Mouse (Mus musculus) midbrain, embryonic 14.5 days (tissue): Measurements from ENCODE around the gene Lrrn4cl. TPM values are rescaled to one million over a fixed set of nuclear protein-coding genes. Genes with fewer than 3 reads are reported as not detected.
A peak's percentile ranks its signal among the peaks of the same experiment; 100 is the strongest.

Source experiments
- ATAC-seq: fragments of 200-750 bp; cut with Nextera tagmentation; 2 replicates; pipeline ENCODE4 v1.8.0; 2017; ENCODE audit warnings: moderate number of reproducible peaks, moderate library complexity; ENCODE audit not compliant: low FRiP score, low TSS enrichment
- DNase-seq: peaks from one replicate; pipeline ENCODE4 v3.0.0-alpha.2; 2015
- H3K27ac ChIP-seq: fragments of 300-500 bp; sonication (generic); replicated peaks from 2 replicates; pipeline ENCODE4 v1.5.1; 2014; ENCODE audit warnings: mild to moderate bottlenecking, low read depth, low read length, moderate library complexity
- H3K27me3 ChIP-seq: fragments of 300-500 bp; sonication (generic); 2 replicates; pipeline ENCODE4 v1.6.1; 2014; ENCODE audit warnings: low read length, control low read depth, mixed read lengths; ENCODE audit not compliant: control insufficient read depth, insufficient read depth
- H3K36me3 ChIP-seq: fragments of 300-500 bp; sonication (generic); 2 replicates; pipeline ENCODE4 v1.6.1; 2014; ENCODE audit warnings: low read length, control low read depth; ENCODE audit not compliant: control insufficient read depth, insufficient read depth
- H3K4me1 ChIP-seq: fragments of 300-500 bp; sonication (generic); 2 replicates; pipeline ENCODE4 v1.6.1; 2014; ENCODE audit warnings: mild to moderate bottlenecking, antibody characterized with exemption, low read length, control low read depth; ENCODE audit not compliant: control insufficient read depth, insufficient read depth
- H3K4me2 ChIP-seq: fragments of 300-500 bp; sonication (generic); 2 replicates; pipeline ENCODE4 v1.6.1; 2014; ENCODE audit warnings: mild to moderate bottlenecking, low read length, moderate library complexity
- H3K4me3 ChIP-seq: fragments of 300-500 bp; sonication (generic); replicated peaks from 2 replicates; pipeline ENCODE4 v1.5.1; 2014; ENCODE audit warnings: low read depth, low read length
- H3K9ac ChIP-seq: fragments of 300-500 bp; sonication (generic); replicated peaks from 2 replicates; pipeline ENCODE4 v1.6.1; 2014; ENCODE audit warnings: mild to moderate bottlenecking, low read length, moderate library complexity
- H3K9me3 ChIP-seq: fragments of 300-500 bp; sonication (generic); 2 replicates; pipeline ENCODE4 v1.6.1; 2016; ENCODE audit warnings: low read length, control low read depth, mixed read lengths; ENCODE audit not compliant: control insufficient read depth
- WGBS: fragments of 180-500 bp; shearing (Covaris S2); extraction: QIAGEN DNeasy Blood & Tissue Kit; methylation state at CpG from one replicate; pipeline ENCODE4 v1.1.7; 2014; 5-methylcytosine and 5-hydroxymethylcytosine counted together
- polyA plus RNA-seq: library from polyadenylated mRNA; unstranded; fragments of >200 nt; fragmentation: Nextera tagmentation; extraction: Ambion mirVana; gene quantifications from 2 replicates; pipeline ENCODE4 v1.2.1, GENCODE M21; 2014

Gene Lrrn4cl
- polyA plus RNA-seq, 1 experiment from 2014 or later: 0.28 TPM

DNA sequence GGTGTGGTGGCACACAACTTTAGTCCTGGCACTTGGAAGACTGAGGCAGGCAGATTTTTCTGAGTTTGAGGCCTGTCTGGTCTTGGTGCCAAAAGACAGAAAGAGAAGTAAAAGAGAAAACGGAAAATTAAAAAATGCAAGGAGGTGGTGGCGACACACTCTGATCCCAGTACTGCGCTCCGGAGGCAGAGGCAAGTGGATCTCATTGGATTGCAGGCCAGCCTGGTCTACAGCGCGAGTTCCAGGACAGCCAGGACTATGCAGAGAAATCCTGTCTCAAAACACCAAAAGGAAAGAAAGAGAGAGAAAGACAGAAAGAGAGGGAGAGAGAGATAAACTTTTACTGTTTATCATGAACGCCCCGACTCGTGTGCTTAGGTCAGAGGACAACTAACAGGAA lies 20.3 kb downstream of the Lrrn4cl start:
- Histone ChIP-seq H3K27ac (peak overlapping the region; percentile 71), H3K36me3 (peaks cover 25% of the 10 kb centered on the region), H3K4me3 (peak overlapping the region; percentile 95), H3K27me3 (no peaks in the 10 kb centered on the region), H3K4me2 (peak overlapping the region; percentile 84), H3K9me3 (no peaks in the 10 kb centered on the region), H3K4me1 (peaks cover 8% of the 10 kb centered on the region), H3K9ac (peak overlapping the region; percentile 93)
- WGBS: 61% methylated on average over 9 of the region's 9 CpGs
- no peak for DNase-seq
- ATAC-seq: peak; percentile 38; the same call in 1 of the 2 replicates

DNA sequence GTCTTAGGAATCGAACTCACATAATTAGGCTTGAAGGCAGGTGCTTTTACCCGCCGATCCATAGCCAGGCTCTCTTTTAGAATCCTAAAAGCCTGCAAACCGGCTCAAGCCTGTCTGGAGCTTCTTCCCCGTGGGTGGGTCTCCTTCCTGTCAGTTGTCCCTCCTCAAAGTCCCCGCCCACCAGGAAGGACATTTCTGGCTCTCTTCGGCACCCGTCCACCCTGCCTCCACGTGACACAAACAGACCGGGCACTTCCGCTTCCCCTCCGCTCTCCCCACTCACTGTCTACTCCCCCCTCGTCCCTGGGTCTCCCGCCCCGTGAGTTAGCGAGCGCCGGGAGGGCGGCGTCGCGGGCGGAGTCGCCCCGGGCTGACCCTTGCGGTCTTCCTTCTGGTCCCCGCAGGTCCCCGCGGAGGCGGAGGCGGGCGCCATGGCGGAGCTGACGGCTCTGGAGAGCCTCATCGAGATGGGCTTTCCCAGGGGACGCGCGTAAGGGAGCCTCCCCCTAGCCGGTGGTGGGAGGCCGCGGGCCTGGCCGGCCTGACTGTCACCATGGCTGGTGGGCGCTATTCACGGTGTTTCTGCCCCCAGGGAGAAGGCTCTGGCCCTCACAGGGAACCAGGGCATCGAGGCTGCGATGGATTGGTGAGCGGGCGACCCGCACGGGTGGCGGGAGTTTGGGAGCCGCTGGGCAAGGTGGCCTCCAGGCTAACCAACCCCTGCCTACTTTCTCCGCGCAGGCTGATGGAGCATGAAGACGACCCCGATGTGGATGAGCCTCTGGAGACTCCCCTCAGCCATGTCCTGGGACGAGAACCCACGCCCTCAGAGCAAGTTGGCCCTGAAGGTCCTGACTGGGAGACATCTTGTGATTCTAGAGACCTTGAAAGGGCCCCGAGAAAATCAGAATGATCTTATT lies 21.0 kb downstream of the Lrrn4cl start, which contains the start of gene Ubxn1:
Gene Ubxn1, plus strand, starts transcription at position 230 of the 920 bp plus-strand sequence.
- H3K36me3 ChIP-seq: peaks cover 32% of the 10 kb centered on the region
- H3K4me1 ChIP-seq: peaks cover 8% of the 10 kb centered on the region
- no peaks in the 10 kb centered on the region for H3K9me3 ChIP-seq
- H3K27me3 ChIP-seq: no peaks in the 10 kb centered on the region
- WGBS: under 1% methylated on average over 59 of the region's 59 CpGs
- peak; percentile 96 for DNase-seq
- peak within 1 kb of the TSS; percentile 95 for H3K4me3 ChIP-seq
- peak within 1 kb of the TSS; percentile 84 for H3K4me2 ChIP-seq
- ATAC-seq: peak; percentile 97
- peak within 1 kb of the TSS; percentile 93 for H3K9ac ChIP-seq
- H3K27ac ChIP-seq: peak within 1 kb of the TSS; percentile 77

DNA sequence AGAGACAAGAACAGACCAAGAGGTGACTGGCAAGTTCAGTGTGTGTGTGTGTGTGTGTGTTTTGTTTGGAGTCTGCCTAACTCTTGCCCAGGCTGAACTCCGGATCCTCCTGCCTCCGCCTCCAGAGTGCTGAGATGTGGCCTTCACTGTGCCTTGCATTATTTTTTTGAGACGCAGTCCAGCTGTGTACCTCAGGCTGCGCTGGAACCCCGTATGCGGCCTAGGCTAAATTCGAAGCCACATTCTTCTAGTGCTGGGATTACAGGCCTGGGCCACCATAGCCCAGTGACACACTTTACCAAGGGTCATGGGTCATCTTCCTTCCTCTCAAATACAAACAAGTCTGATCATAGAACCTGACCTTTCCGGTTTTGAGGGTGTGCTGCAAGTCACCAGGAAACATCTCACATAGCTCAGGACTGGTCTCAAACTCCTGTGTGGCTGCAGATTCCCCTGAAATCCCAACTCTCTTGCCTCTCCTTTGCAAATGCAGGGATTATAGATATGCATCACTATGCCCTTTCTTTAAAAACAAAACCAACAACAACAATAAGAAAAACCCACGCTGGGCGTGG lies 21.8 kb downstream of the Lrrn4cl start:
- Histone ChIP-seq H3K4me1 (peaks cover 8% of the 10 kb centered on the region), H3K36me3 (peaks cover 39% of the 10 kb centered on the region), H3K27ac (peak overlapping the region; percentile 77), H3K27me3 (no peaks in the 10 kb centered on the region), H3K9me3 (no peaks in the 10 kb centered on the region), H3K9ac (peak overlapping the region; percentile 93), H3K4me2 (peak overlapping the region; percentile 84), H3K4me3 (peak overlapping the region; percentile 95)
- DNase-seq: no peak
- 79% methylated on average over 10 of the region's 10 CpGs for WGBS
- ATAC-seq: no peak

DNA sequence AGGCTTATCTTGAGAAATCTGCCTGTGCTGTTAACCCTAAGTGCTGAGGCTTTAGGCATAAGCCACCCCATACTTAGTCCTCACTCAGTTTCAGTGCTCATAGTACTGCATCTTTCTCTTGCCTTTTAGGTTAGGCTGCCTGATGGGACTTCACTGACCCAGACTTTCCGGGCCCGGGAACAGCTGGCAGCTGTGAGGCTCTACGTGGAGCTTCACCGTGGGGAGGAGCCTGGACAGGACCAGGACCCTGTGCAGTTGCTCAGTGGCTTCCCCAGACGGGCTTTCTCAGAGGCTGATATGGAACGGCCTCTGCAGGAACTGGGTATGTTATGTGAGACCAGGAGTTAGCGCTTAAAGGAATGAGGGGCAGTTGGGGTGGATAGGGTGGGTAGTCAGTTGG lies 24.5 kb downstream of the Lrrn4cl start:
- no peak overlapping the region for H3K4me2 ChIP-seq
- H3K27me3 ChIP-seq: no peaks in the 10 kb centered on the region
- H3K36me3 ChIP-seq: peaks cover 52% of the 10 kb centered on the region
- peaks cover 13% of the 10 kb centered on the region for H3K4me1 ChIP-seq
- ATAC-seq (no peak), DNase-seq (no peak)
- no peaks in the 10 kb centered on the region for H3K9me3 ChIP-seq
- no peak overlapping the region for H3K27ac ChIP-seq
- 98% methylated on average over 7 of the region's 7 CpGs for WGBS
- no peak overlapping the region for H3K4me3 ChIP-seq
- H3K9ac ChIP-seq: no peak overlapping the region

DNA sequence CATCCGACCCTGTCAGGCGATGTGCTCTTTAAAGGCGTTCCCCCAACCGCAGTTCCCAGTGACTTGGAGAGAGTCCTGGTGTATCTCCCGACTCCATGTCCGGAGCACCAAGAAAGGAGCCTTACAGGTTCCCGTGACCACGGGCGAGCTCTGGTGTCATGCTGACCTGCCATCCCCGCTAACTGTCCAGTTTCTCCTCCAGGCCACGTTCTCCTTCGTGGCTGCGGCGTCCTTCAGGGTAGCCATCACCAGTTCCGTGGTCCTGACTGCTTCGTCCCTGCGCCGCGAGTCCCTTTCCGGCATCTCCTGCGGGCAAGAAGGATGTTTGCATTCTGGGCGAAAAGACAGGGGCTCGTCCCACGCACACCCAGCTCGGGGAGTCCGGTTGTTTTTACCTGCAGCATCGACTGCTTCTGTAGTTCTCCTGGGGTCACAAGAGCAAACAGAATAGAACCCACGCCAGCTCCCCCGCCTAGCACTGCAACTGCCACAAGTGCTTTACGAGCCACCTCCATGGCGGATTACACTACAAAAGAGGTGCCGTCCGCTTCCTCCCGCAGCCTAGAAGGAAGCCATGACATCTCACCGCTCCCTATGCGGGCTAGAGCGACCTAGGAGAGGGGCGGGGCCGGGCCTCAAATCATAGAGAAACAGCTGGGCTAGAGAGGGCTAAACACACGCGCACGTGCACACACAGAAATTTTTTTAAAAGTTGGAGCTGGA lies 29.9 kb downstream of the Lrrn4cl start, which contains the start of gene Uqcc3:
Gene Uqcc3, minus strand, starts transcription at position 613 of the 723 bp plus-strand sequence.
- no peaks in the 10 kb centered on the region for H3K9me3 ChIP-seq
- WGBS: under 1% methylated on average over 42 of the region's 42 CpGs
- peaks cover 30% of the 10 kb centered on the region for H3K36me3 ChIP-seq
- H3K4me3 ChIP-seq: peak within 1 kb of the TSS; percentile 72
- peaks cover 10% of the 10 kb centered on the region; the same call in 1 of the 2 replicates for H3K4me1 ChIP-seq
- ATAC-seq: peak; percentile 96
- no peaks in the 10 kb centered on the region for H3K27me3 ChIP-seq
- peak within 1 kb of the TSS; percentile 87 for H3K27ac ChIP-seq
- peak within 1 kb of the TSS; percentile 91 for H3K4me2 ChIP-seq
- peak; percentile 92 for DNase-seq
- peak within 1 kb of the TSS; percentile 88 for H3K9ac ChIP-seq

DNA sequence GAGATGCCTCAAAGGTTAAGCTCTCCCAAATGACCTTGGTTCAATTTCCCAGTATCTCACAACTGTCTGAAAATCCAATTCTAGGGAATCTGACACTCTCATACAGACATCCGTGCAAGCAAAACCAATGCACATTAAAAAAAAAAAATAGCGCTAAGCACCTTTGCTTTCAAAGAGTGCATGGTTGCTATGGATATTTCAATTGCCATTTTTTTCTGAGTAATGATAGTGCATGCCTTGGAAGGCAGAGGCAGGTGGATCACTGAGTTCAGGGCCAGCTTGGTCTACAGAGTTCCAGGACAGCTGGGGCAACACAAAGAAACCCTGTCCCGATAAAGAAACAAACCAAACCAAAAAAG lies 30.4 kb downstream of the Lrrn4cl start:
- no peak for ATAC-seq
- peak overlapping the region; percentile 87; the same call in 1 of the 2 replicates for H3K27ac ChIP-seq
- H3K27me3 ChIP-seq: no peaks in the 10 kb centered on the region
- peak overlapping the region; percentile 88; the same call in 1 of the 2 replicates for H3K9ac ChIP-seq
- WGBS: 12% methylated on average over 3 of the region's 3 CpGs
- H3K36me3 ChIP-seq: peaks cover 24% of the 10 kb centered on the region
- H3K4me3 ChIP-seq: peak overlapping the region; percentile 72
- no peak for DNase-seq
- H3K9me3 ChIP-seq: no peaks in the 10 kb centered on the region
- H3K4me2 ChIP-seq: peak overlapping the region; percentile 91
- peaks cover 10% of the 10 kb centered on the region; the same call in 1 of the 2 replicates for H3K4me1 ChIP-seq

DNA sequence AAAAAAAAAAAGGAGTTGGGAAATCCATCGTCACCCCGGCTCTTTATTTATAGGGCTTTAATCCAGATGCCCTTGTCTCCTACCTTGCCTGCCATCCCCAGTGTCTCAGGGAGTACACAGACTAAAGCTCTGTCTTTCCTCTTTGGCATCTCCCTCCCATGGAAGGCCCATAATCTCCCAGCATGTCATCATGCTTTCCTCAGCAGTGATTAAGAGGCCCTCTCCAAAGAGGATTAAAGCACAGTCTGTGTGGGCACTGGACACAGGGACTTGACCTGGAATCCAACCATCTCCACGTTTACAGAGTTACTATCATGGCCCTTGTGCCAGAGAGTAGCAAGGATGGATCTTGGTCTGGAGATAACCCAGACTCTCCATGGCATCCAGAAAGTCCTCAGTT lies 33.0 kb downstream of the Lrrn4cl start, which contains the start of the genes Lbhd1 and Gm49403:
Gene Lbhd1, plus strand, starts transcription at position 117 of the 400 bp plus-strand sequence.
Gene Gm49403, plus strand, starts transcription at position 315 of the 400 bp plus-strand sequence.
- peaks cover 18% of the 10 kb centered on the region for H3K4me1 ChIP-seq
- H3K9ac ChIP-seq: no peak within 1 kb of the TSS
- 65% methylated on average over 3 of the region's 3 CpGs for WGBS
- H3K36me3 ChIP-seq: peaks cover 4% of the 10 kb centered on the region; the same call in 1 of the 2 replicates
- no peaks in the 10 kb centered on the region for H3K27me3 ChIP-seq
- no peak for ATAC-seq
- no peaks in the 10 kb centered on the region for H3K9me3 ChIP-seq
- no peak for DNase-seq
- H3K4me2 ChIP-seq: no peak within 1 kb of the TSS
- no peak within 1 kb of the TSS for H3K4me3 ChIP-seq
- H3K27ac ChIP-seq: no peak within 1 kb of the TSS

DNA sequence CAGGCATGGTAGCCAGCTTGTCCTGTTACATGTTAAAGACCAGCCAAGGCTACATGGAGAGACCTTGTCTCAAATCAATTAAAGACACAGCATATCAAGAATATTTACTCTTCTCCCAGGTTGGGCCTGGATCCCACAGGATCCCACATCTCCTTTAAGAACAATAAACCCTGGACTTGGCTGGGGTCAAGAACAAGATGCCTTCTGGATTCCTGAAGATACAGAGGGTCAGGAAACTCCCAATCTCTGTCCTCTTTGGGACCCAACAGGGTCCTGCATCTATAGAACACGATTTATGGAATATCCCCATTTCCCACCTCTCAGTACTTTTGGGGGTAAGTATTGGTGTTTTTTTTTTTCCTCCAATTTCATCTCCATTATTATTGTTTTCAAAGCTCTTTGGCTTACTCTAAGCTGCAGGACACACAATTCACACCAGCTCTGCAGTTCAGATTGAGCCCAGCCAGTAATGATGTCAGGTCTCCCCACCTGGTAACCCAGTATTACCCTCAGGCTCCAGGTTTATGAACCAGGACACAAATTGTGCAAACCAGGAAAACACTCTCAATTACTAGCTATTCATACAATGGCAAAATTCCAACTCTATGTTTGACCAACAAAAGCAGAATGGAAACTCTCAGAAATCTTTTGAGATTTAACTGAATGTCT lies 36.5 kb downstream of the Lrrn4cl start:
- no peak overlapping the region for H3K9ac ChIP-seq
- H3K4me2 ChIP-seq: no peak overlapping the region
- WGBS: 54% methylated on average over 1 of the region's 1 CpGs
- H3K4me3 ChIP-seq: no peak overlapping the region
- H3K27me3 ChIP-seq: no peaks in the 10 kb centered on the region
- no peaks in the 10 kb centered on the region for H3K9me3 ChIP-seq
- DNase-seq: no peak
- ATAC-seq: no peak
- H3K27ac ChIP-seq: no peak overlapping the region
- H3K36me3 ChIP-seq: peaks cover 3% of the 10 kb centered on the region
- peaks cover 15% of the 10 kb centered on the region for H3K4me1 ChIP-seq
